Mouse (Mus musculus) stomach, postnatal 0 days (tissue): Measurements from ENCODE around the gene Ambra1. TPM values are rescaled to one million over a fixed set of nuclear protein-coding genes. Genes with fewer than 3 reads are reported as not detected.

Source experiments
- ATAC-seq: fragments of 200-750 bp; cut with Nextera tagmentation; 2 replicates; pipeline ENCODE4 v1.8.0; 2017; ENCODE audit not compliant: low FRiP score, low TSS enrichment
- DNase-seq: peaks from one replicate; pipeline ENCODE4 v3.0.0-alpha.2; 2016; ENCODE audit warnings: low spot score
- H3K27ac ChIP-seq: fragments of 300-500 bp; sonication (generic); replicated peaks from 2 replicates; pipeline ENCODE4 v1.5.1; 2014; ENCODE audit warnings: mild to moderate bottlenecking, control low read depth
- H3K27me3 ChIP-seq: fragments of 300-500 bp; sonication (generic); 2 replicates; pipeline ENCODE4 v1.6.1; 2014; ENCODE audit warnings: low read length; ENCODE audit not compliant: control insufficient read depth, insufficient read depth
- H3K36me3 ChIP-seq: fragments of 300-500 bp; sonication (generic); 2 replicates; pipeline ENCODE4 v1.6.1; 2014; ENCODE audit warnings: low read length, mixed read lengths; ENCODE audit not compliant: control insufficient read depth, insufficient read depth
- H3K4me1 ChIP-seq: fragments of 300-500 bp; sonication (generic); replicated peaks from 2 replicates; pipeline ENCODE4 v1.6.1; 2014; ENCODE audit warnings: antibody characterized with exemption; ENCODE audit not compliant: control insufficient read depth, insufficient read depth
- H3K4me2 ChIP-seq: fragments of 300-500 bp; sonication (generic); replicated peaks from 2 replicates; pipeline ENCODE4 v1.6.1; 2014; ENCODE audit warnings: low read depth, mild to moderate bottlenecking, control low read depth, moderate library complexity
- H3K4me3 ChIP-seq: fragments of 300-500 bp; sonication (generic); 2 replicates; pipeline ENCODE4 v1.5.1; 2014; ENCODE audit warnings: low read depth, low read length, control low read depth
- H3K9ac ChIP-seq: fragments of 300-500 bp; sonication (generic); 2 replicates; pipeline ENCODE4 v1.6.1; 2014; ENCODE audit warnings: mild to moderate bottlenecking, low read length, control low read depth, mixed read lengths
- H3K9me3 ChIP-seq: fragments of 300-500 bp; sonication (generic); 2 replicates; pipeline ENCODE4 v1.6.1; 2016; ENCODE audit warnings: low read length; ENCODE audit not compliant: control insufficient read depth
- CTCF ChIP-seq: IDR thresholded peaks from 2 replicates; pipeline ENCODE4 v1.5.1; 2016; ENCODE audit warnings: antibody characterized with exemption, low read depth, mild to moderate bottlenecking, moderate library complexity
- EP300 ChIP-seq: optimal IDR thresholded peaks from 2 replicates; pipeline ENCODE3; 2016; ENCODE audit warnings: antibody characterized with exemption
- WGBS: fragments of 180-500 bp; shearing (Covaris S2); extraction: QIAGEN DNeasy Blood & Tissue Kit; methylation state at CpG from one replicate; pipeline ENCODE4 v1.1.7; 2014; 5-methylcytosine and 5-hydroxymethylcytosine counted together
- polyA plus RNA-seq: library from polyadenylated mRNA; unstranded; fragments of >200 nt; fragmentation: Nextera tagmentation; extraction: Ambion mirVana; gene quantifications from 2 replicates; pipeline ENCODE4 v1.2.1, GENCODE M21; 2015

The Ambra1 gene
- polyA plus RNA-seq, 1 experiment from 2014 or later = 5.7 TPM

DNA sequence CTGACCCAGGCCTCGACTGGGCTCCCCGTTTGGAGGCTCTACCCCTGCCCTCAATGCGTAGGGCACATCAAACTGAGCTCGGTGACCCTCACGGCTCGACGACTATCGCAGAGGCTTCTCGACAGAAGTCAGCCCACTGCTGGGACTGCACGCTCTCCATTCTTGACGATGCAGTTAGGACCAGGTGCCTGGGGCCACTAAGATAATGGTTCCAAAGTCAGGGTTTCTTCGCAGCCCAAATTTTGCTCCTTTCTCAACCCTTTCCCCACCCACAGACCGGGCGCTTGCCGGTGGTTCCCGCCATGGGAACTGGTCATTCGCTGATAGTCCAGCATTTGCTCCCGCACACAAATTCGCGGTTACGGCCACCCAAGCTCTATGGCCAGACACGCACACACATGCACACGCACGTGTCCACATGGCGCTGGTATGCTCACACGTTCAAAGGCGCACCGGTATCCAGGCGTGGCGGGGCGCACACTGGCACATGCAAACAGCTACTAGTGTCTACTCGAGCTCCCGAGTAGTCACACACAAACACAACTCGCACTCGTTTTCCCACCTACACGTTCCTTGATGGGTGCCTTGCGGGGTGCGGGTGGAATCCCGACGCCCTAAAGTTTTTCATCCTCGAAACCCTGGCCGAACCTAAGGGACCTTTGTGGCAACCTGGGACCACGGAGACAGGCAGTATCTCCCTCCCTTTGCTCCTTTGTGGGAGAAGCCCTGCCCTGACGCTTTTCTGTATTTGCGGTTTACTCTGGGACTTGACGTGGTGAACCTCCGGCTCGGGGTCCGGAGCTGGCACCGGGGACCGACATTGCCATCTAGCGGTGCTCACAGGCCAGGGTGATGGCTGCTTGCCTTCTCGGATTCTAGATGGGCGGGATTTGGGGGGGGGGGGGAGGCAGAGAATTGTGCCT is 193.7 kb downstream of the Ambra1 start:
- Histone ChIP-seq H3K9me3 (no peaks in the 10 kb centered on the region), H3K36me3 (no peaks in the 10 kb centered on the region), H3K27ac (no peak overlapping the region), H3K9ac (no peak overlapping the region), H3K4me2 (peak overlapping the region; percentile 95), H3K4me1 (peaks cover 10% of the 10 kb centered on the region), H3K27me3 (peaks cover 4% of the 10 kb centered on the region; the same call in 1 of the 2 replicates), H3K4me3 (peak overlapping the region; percentile 53)
- peak; percentile 38; the same call in 1 of the 2 replicates for ATAC-seq
- TF ChIP-seq CTCF (peak; percentile 84), EP300 (no peak)
- 4% methylated on average over 54 of the region's 54 CpGs for WGBS
- peak; percentile 82 for DNase-seq

- no peaks in the 10 kb centered on the region for H3K9me3 ChIP-seq
- no peak for TF ChIP-seq CTCF
- TF ChIP-seq EP300 = no peak
Measured at GRCm38 (mm10) chr2:91924726-91925125, 194.8 kb downstream of the Ambra1 start.

GRCm38 (mm10) chr2:91925442-91925841 is 195.5 kb downstream of the Ambra1 start:
- Histone ChIP-seq H3K27ac (no peak overlapping the region), H3K36me3 (no peaks in the 10 kb centered on the region), H3K4me2 (no peak overlapping the region), H3K9me3 (no peaks in the 10 kb centered on the region), H3K4me3 (no peak overlapping the region), H3K9ac (no peak overlapping the region), H3K4me1 (peaks cover 11% of the 10 kb centered on the region), H3K27me3 (peaks cover 4% of the 10 kb centered on the region; the same call in 1 of the 2 replicates)
- TF ChIP-seq CTCF (no peak), EP300 (no peak)
- WGBS = 61% methylated on average over 15 of the region's 15 CpGs
- no peak for ATAC-seq
- DNase-seq = no peak

More at GRCm38 (mm10) chr2:91924726-91925125, 194.8 kb downstream of the Ambra1 start:
- ATAC-seq = no peak
- DNase-seq = no peak
- Histone ChIP-seq H3K4me2 (no peak overlapping the region), H3K4me3 (no peak overlapping the region), H3K4me1 (peaks cover 10% of the 10 kb centered on the region), H3K27ac (no peak overlapping the region), H3K9ac (no peak overlapping the region), H3K36me3 (no peaks in the 10 kb centered on the region), H3K27me3 (peaks cover 4% of the 10 kb centered on the region; the same call in 1 of the 2 replicates)
- 76% methylated on average over 1 of the region's 1 CpGs for WGBS

DNA sequence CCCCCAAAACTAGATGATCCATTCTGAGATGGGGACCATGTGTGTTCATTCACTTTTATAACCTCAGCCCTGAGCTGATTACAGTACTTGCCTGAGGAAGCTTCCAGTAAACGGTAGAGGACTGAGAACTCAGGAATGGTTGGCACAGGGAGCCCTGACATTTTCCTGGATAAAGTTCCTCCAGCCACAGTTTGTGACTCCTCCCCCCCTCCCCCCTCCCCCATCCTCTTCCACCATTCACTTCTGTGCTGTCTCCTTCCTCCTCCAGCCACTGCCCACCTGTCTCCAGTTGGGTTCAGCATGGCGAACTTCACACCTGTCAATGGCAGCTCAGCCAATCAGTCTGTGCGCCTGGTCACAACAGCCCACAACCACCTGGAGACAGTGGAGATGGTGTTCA is 197.0 kb downstream of the Ambra1 start, which contains the start of gene Chrm4:
TSS of gene Chrm4 (plus strand) at position 301 of the 400 bp plus-strand sequence.
- DNase-seq (no peak), ATAC-seq (no peak)
- H3K27me3 ChIP-seq = peaks cover 4% of the 10 kb centered on the region; the same call in 1 of the 2 replicates
- no peaks in the 10 kb centered on the region for H3K36me3 ChIP-seq
- H3K9me3 ChIP-seq = no peaks in the 10 kb centered on the region
- no peak within 1 kb of the TSS for H3K27ac ChIP-seq
- H3K9ac ChIP-seq = no peak within 1 kb of the TSS
- TF ChIP-seq EP300 (no peak), CTCF (no peak)
- H3K4me3 ChIP-seq = peak within 1 kb of the TSS; percentile 2; the same call in 1 of the 2 replicates
- 77% methylated on average over 3 of the region's 3 CpGs for WGBS
- H3K4me1 ChIP-seq = peaks cover 11% of the 10 kb centered on the region
- H3K4me2 ChIP-seq = no peak within 1 kb of the TSS

GRCm38 (mm10) chr2:91927826-91928533 is 198.0 kb downstream of the Ambra1 start:
- peak; percentile 77 for TF ChIP-seq CTCF
- TF ChIP-seq EP300 = no peak
- 44% methylated on average over 34 of the region's 34 CpGs for WGBS
- Histone ChIP-seq H3K9me3 (no peaks in the 10 kb centered on the region), H3K9ac (no peak overlapping the region), H3K4me2 (no peak overlapping the region), H3K36me3 (no peaks in the 10 kb centered on the region), H3K4me1 (peaks cover 7% of the 10 kb centered on the region), H3K4me3 (peak overlapping the region; percentile 2; the same call in 1 of the 2 replicates), H3K27ac (no peak overlapping the region), H3K27me3 (peaks cover 4% of the 10 kb centered on the region; the same call in 1 of the 2 replicates)
- DNase-seq (peak; percentile 83), ATAC-seq (no peak)
